Mouse (Mus musculus) effector memory CD4-positive, alpha-beta T cell, adult 7 months (primary cell): ENCODE data around the gene Mettl6. TPM values are rescaled to one million over a fixed set of nuclear protein-coding genes. Genes with fewer than 3 reads are reported as not detected.

Experiments
- polyA plus RNA-seq: library from polyadenylated mRNA; unstranded; fragments of 100-300 nt; shearing (Covaris generic); gene quantifications from one replicate; pipeline ENCODE4 v1.2.1, GENCODE M21; 2017

Gene Mettl6
- polyA plus RNA-seq, result 22.9 TPM

GRCm38 (mm10) chr14:31494975-31495455 is at the start of gene Mettl6:
Gene Mettl6 (minus strand): TSS chr14:31495040.

GRCm38 (mm10) chr14:31494349-31494974 is 378 bp downstream of the Mettl6 start, which contains the start of gene Eaf1:
Gene Eaf1 (plus strand): TSS chr14:31494399.

DNA sequence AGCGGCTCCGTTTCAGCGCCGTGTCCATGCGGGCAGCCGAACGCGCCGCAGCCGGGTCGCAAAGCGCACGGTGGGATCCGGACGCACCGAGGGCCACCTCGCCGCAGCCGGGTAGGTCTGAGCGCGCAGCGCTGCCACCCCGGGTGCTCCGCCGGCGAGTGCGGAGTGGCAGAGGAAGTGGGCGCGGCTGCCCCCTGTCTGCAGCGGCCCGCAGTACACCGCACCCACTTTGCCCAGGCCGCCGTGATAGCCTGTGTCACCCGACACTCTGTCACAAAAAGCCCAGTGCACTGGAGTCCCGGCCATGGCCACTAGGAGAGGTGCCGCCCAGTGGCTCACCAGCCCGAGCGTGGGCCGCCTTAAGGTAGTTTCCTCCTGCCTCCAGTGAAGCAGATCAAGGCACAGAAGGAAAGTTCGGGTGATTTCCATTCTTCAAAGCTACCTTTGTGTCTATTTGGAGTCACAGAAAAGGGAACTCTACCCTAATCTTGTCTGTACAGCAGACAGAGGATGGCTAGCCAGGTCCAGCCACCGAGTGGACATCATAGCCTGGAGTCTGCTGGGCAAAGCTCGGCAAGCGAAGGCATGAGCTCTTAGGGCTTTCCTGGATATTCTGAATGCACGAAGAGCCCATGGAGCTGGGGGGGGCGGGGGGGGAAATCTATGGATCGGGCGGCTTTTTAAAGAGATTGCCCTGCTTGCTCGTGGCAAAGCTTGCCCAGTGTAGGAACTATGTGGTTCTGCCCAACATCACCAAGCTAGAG is 58.7 kb downstream of the Mettl6 start, which contains the start of gene Sh3bp5:
Gene Sh3bp5 (minus strand): TSS at position 149 of the 764 bp plus-strand sequence.

Other genes with a start within 250 kb of the Mettl6 start
- gene Phf7, start 243.7 kb downstream of the Mettl6 start, polyA plus RNA-seq, result 7.2 TPM
- 79.9 TPM for gene Bap1, start 243.6 kb downstream of the Mettl6 start, polyA plus RNA-seq
- not detected for gene Dnah1, start 171.1 kb downstream of the Mettl6 start, polyA plus RNA-seq
- gene Capn7, start 158.4 kb downstream of the Mettl6 start, polyA plus RNA-seq, result 52.5 TPM
- gene Sh3bp5, start 59.0 kb downstream of the Mettl6 start, polyA plus RNA-seq, result 55.8 TPM
- gene Eaf1, start 641 bp downstream of the Mettl6 start, polyA plus RNA-seq, result 24.3 TPM
- 0.35 TPM for gene Colq, start 96.3 kb upstream of the Mettl6 start, polyA plus RNA-seq
- gene Gm49387, start 145.8 kb upstream of the Mettl6 start, polyA plus RNA-seq, result not detected
- 14.9 TPM for gene Btd, start 146.0 kb upstream of the Mettl6 start, polyA plus RNA-seq
- gene Hacl1, start 146.2 kb upstream of the Mettl6 start, polyA plus RNA-seq, result 10.0 TPM